Mouse (Mus musculus) lung, postnatal 0 days (tissue): ENCODE measurements around the gene Zfp607b. TPM values are rescaled to one million over a fixed set of nuclear protein-coding genes. Genes with fewer than 3 reads are reported as not detected.
A peak's percentile ranks its signal among the peaks of the same experiment; 100 is the strongest.

Source experiments
- ATAC-seq: fragments of 200-750 bp; cut with Nextera tagmentation; 2 replicates; pipeline ENCODE4 v1.8.0; 2017; ENCODE audit warnings: moderate library complexity
- DNase-seq: peaks from one replicate; pipeline ENCODE4 v3.0.0-alpha.2; 2016; ENCODE audit warnings: low spot score
- H3K27ac ChIP-seq: fragments of 300-500 bp; sonication (generic); 2 replicates; pipeline ENCODE4 v1.5.1; 2014; ENCODE audit warnings: antibody characterized with exemption, mild to moderate bottlenecking, low read length, mixed read lengths
- H3K27me3 ChIP-seq: fragments of 300-500 bp; sonication (generic); replicated peaks from 2 replicates; pipeline ENCODE4 v1.6.1; 2014; ENCODE audit warnings: low read length, mixed read lengths; ENCODE audit not compliant: insufficient read depth
- H3K36me3 ChIP-seq: fragments of 300-500 bp; sonication (generic); 2 replicates; pipeline ENCODE4 v1.6.1; 2014; ENCODE audit warnings: low read length, mixed read lengths; ENCODE audit not compliant: insufficient read depth
- H3K4me1 ChIP-seq: fragments of 300-500 bp; sonication (generic); 2 replicates; pipeline ENCODE4 v1.6.1; 2014; ENCODE audit warnings: antibody characterized with exemption, low read depth, low read length, mixed read lengths; ENCODE audit not compliant: insufficient read depth
- H3K4me2 ChIP-seq: fragments of 300-500 bp; sonication (generic); replicated peaks from 2 replicates; pipeline ENCODE4 v1.6.1; 2014; ENCODE audit warnings: low read depth, mild to moderate bottlenecking, low read length, moderate library complexity, mixed read lengths
- H3K4me3 ChIP-seq: fragments of 300-500 bp; sonication (generic); 2 replicates; pipeline ENCODE4 v1.5.1; 2014; ENCODE audit warnings: low read depth, low read length
- H3K9ac ChIP-seq: fragments of 300-500 bp; sonication (generic); replicated peaks from 2 replicates; pipeline ENCODE4 v1.6.1; 2014; ENCODE audit warnings: low read depth, mild to moderate bottlenecking
- H3K9me3 ChIP-seq: fragments of 300-500 bp; sonication (generic); 2 replicates; pipeline ENCODE4 v1.6.1; 2016; ENCODE audit warnings: low read length, mixed read lengths
- CTCF ChIP-seq: IDR thresholded peaks from 2 replicates; pipeline ENCODE4 v1.5.1; 2016; ENCODE audit warnings: antibody characterized with exemption, mild to moderate bottlenecking
- EP300 ChIP-seq: IDR thresholded peaks from 2 replicates; pipeline ENCODE4 v1.6.1; 2016; ENCODE audit warnings: antibody characterized with exemption, mild to moderate bottlenecking, control low read depth
- WGBS: fragments of 180-500 bp; shearing (Covaris S2); extraction: QIAGEN DNeasy Blood & Tissue Kit; methylation state at CpG from one replicate; pipeline ENCODE4 v1.1.7; 2014; 5-methylcytosine and 5-hydroxymethylcytosine counted together
- polyA plus RNA-seq: library from polyadenylated mRNA; unstranded; fragments of >200 nt; fragmentation: Nextera tagmentation; extraction: Ambion mirVana; gene quantifications from 2 replicates; pipeline ENCODE4 v1.2.1, GENCODE M21; 2015

Gene Zfp607b
- polyA plus RNA-seq, result 2.2 and 2.8 TPM in 2 replicates

GRCm38 (mm10) chr7:27688815-27689612 lies at the start of gene Zfp607b:
TSS of gene Zfp607b (plus strand) at chr7:27689340.
- DNase-seq (peak; percentile 99), ATAC-seq (peak; percentile 99)
- Histone ChIP-seq H3K4me1 (no peaks in the 10 kb centered on the region; the same call in 1 of the 2 replicates), H3K27ac (peak within 1 kb of the TSS; percentile 57), H3K9me3 (no peaks in the 10 kb centered on the region), H3K27me3 (no peaks in the 10 kb centered on the region), H3K9ac (peak within 1 kb of the TSS; percentile 43), H3K36me3 (no peaks in the 10 kb centered on the region), H3K4me2 (peak within 1 kb of the TSS; percentile 64), H3K4me3 (peak within 1 kb of the TSS; percentile 35)
- WGBS, result under 1% methylated on average over 19 of the region's 19 CpGs
- TF ChIP-seq EP300, result peak; percentile 56
- no peak for TF ChIP-seq CTCF

GRCm38 (mm10) chr7:27644471-27644870 lies 44.7 kb upstream of the Zfp607b start:
- Histone ChIP-seq H3K9ac (no peak overlapping the region), H3K36me3 (no peaks in the 10 kb centered on the region), H3K27me3 (no peaks in the 10 kb centered on the region), H3K4me1 (no peaks in the 10 kb centered on the region), H3K4me3 (no peak overlapping the region), H3K9me3 (no peaks in the 10 kb centered on the region), H3K27ac (no peak overlapping the region), H3K4me2 (no peak overlapping the region)
- 25% methylated on average over 1 of the region's 1 CpGs for WGBS
- DNase-seq (peak; percentile 46), ATAC-seq (peak; percentile 71)
- TF ChIP-seq CTCF (peak; percentile 57), EP300 (no peak)

GRCm38 (mm10) chr7:27646516-27646915 lies 42.6 kb upstream of the Zfp607b start:
- Histone ChIP-seq H3K9me3 (no peaks in the 10 kb centered on the region), H3K27ac (no peak overlapping the region), H3K9ac (no peak overlapping the region), H3K27me3 (no peaks in the 10 kb centered on the region), H3K4me2 (no peak overlapping the region), H3K4me1 (no peaks in the 10 kb centered on the region), H3K4me3 (no peak overlapping the region), H3K36me3 (no peaks in the 10 kb centered on the region)
- no peak for ATAC-seq
- TF ChIP-seq CTCF (no peak), EP300 (no peak)
- DNase-seq, result no peak
- WGBS, result 85% methylated on average over 7 of the region's 7 CpGs

- 84% methylated on average over 6 of the region's 6 CpGs for WGBS
- no peaks in the 10 kb centered on the region for H3K4me1 ChIP-seq
- DNase-seq (peak; percentile 27), ATAC-seq (no peak)
- H3K9ac ChIP-seq, result no peak overlapping the region
- TF ChIP-seq EP300, result no peak
- TF ChIP-seq CTCF, result no peak
- no peak overlapping the region for H3K4me2 ChIP-seq
- H3K27me3 ChIP-seq, result no peaks in the 10 kb centered on the region
- H3K27ac ChIP-seq, result no peak overlapping the region
- H3K36me3 ChIP-seq, result no peaks in the 10 kb centered on the region
- no peak overlapping the region for H3K4me3 ChIP-seq
- H3K9me3 ChIP-seq, result no peaks in the 10 kb centered on the region
These were observed 41.7 kb upstream of the Zfp607b start for GRCm38 (mm10) chr7:27647281-27648002.

GRCm38 (mm10) chr7:27649723-27650122 lies 39.4 kb upstream of the Zfp607b start:
- 62% methylated on average over 11 of the region's 11 CpGs for WGBS
- Histone ChIP-seq H3K4me2 (no peak overlapping the region), H3K27ac (no peak overlapping the region), H3K9ac (no peak overlapping the region), H3K4me3 (no peak overlapping the region), H3K9me3 (no peaks in the 10 kb centered on the region), H3K27me3 (peaks cover 21% of the 10 kb centered on the region), H3K4me1 (no peaks in the 10 kb centered on the region), H3K36me3 (no peaks in the 10 kb centered on the region)
- DNase-seq, result no peak
- TF ChIP-seq EP300, result no peak
- TF ChIP-seq CTCF, result no peak
- peak; percentile 32; the same call in 1 of the 2 replicates for ATAC-seq

- H3K36me3 ChIP-seq, result no peaks in the 10 kb centered on the region
- H3K4me2 ChIP-seq, result no peak overlapping the region
- no peak overlapping the region for H3K9ac ChIP-seq
- H3K27ac ChIP-seq, result no peak overlapping the region
- H3K9me3 ChIP-seq, result no peaks in the 10 kb centered on the region
- no peaks in the 10 kb centered on the region for H3K4me1 ChIP-seq
- peak; percentile 40; the same call in 1 of the 2 replicates for TF ChIP-seq EP300
- TF ChIP-seq CTCF, result peak; percentile 81
- H3K4me3 ChIP-seq, result no peak overlapping the region
- 6% methylated on average over 10 of the region's 10 CpGs for WGBS
- peak; percentile 95 for DNase-seq
- ATAC-seq, result peak; percentile 66
- H3K27me3 ChIP-seq, result peaks cover 25% of the 10 kb centered on the region
These were observed 38.2 kb upstream of the Zfp607b start for GRCm38 (mm10) chr7:27650949-27651348.
